Mouse (Mus musculus): ENCODE data around the gene Marc1. TPM values are rescaled to one million over a fixed set of nuclear protein-coding genes. Genes with fewer than 3 reads are reported as not detected.
A peak's percentile ranks its signal among the peaks of the same experiment; 100 is the strongest.

The Marc1 gene
- polyA plus RNA-seq, 1 experiment: not detected

- TF ChIP-seq CTCF (IDR thresholded peaks at IDR 0.05; ENCODE audit: low read depth, low read length) (no peak), POLR2A (IDR thresholded peaks at IDR 0.05; ENCODE audit: borderline replicate concordance, low read depth, low read length) (no peak)
- peak within 1 kb of the TSS; percentile 17 for H3K27ac ChIP-seq (ENCODE audit: insufficient read depth, low read depth, low read length)
- H3K4me1 ChIP-seq (ENCODE audit: control insufficient read depth, insufficient read depth, low read length): peaks cover 21% of the 10 kb centered on the region
- H3K4me3 ChIP-seq (ENCODE audit: insufficient read depth, low read length): peak within 1 kb of the TSS; percentile 78
Measured at GRCm38 (mm10) chr1:184846092-184846750, 35.1 kb upstream of the Marc1 start, which contains the start of gene Marc2. Gene Marc2 (minus strand): TSS chr1:184846451.

GRCm38 (mm10) chr1:184845111-184846071 lies 34.3 kb upstream of the Marc1 start:
- H3K27ac ChIP-seq (ENCODE audit: insufficient read depth, low read depth, low read length): peak overlapping the region; percentile 17
- H3K4me3 ChIP-seq (ENCODE audit: insufficient read depth, low read length): peak overlapping the region; percentile 78
- peaks cover 23% of the 10 kb centered on the region for H3K4me1 ChIP-seq (ENCODE audit: control insufficient read depth, insufficient read depth, low read length)
- TF ChIP-seq CTCF (IDR thresholded peaks at IDR 0.05; ENCODE audit: low read depth, low read length): no peak
- TF ChIP-seq POLR2A (IDR thresholded peaks at IDR 0.05; ENCODE audit: borderline replicate concordance, low read depth, low read length): no peak; the same call in 1 of the 2 replicates

- TF ChIP-seq CTCF (IDR thresholded peaks at IDR 0.05; ENCODE audit: low read depth, low read length) (no peak), POLR2A (IDR thresholded peaks at IDR 0.05; ENCODE audit: borderline replicate concordance, low read depth, low read length) (no peak)
- peak overlapping the region; percentile 17; the same call in 1 of the 2 replicates for H3K27ac ChIP-seq (ENCODE audit: insufficient read depth, low read depth, low read length)
- peaks cover 23% of the 10 kb centered on the region for H3K4me1 ChIP-seq (ENCODE audit: control insufficient read depth, insufficient read depth, low read length)
- peak overlapping the region; percentile 78 for H3K4me3 ChIP-seq (ENCODE audit: insufficient read depth, low read length)
Measured at GRCm38 (mm10) chr1:184844326-184845066, 33.4 kb upstream of the Marc1 start.

- TF ChIP-seq CTCF (IDR thresholded peaks at IDR 0.05; ENCODE audit: low read depth, low read length): no peak
- no peak for TF ChIP-seq POLR2A (IDR thresholded peaks at IDR 0.05; ENCODE audit: borderline replicate concordance, low read depth, low read length)
- H3K4me3 ChIP-seq (ENCODE audit: insufficient read depth, low read length): no peak overlapping the region
- peaks cover 11% of the 10 kb centered on the region for H3K4me1 ChIP-seq (ENCODE audit: control insufficient read depth, insufficient read depth, low read length)
- no peak overlapping the region for H3K27ac ChIP-seq (ENCODE audit: insufficient read depth, low read depth, low read length)
Measured at GRCm38 (mm10) chr1:184837649-184838048, 26.5 kb upstream of the Marc1 start.

- no peak overlapping the region for H3K27ac ChIP-seq (ENCODE audit: insufficient read depth, low read depth, low read length)
- peaks cover 3% of the 10 kb centered on the region for H3K4me1 ChIP-seq (ENCODE audit: control insufficient read depth, insufficient read depth, low read length)
- H3K4me3 ChIP-seq (ENCODE audit: insufficient read depth, low read length): no peak overlapping the region
- TF ChIP-seq CTCF (IDR thresholded peaks at IDR 0.05; ENCODE audit: low read depth, low read length) (no peak), POLR2A (IDR thresholded peaks at IDR 0.05; ENCODE audit: borderline replicate concordance, low read depth, low read length) (no peak)
Measured at GRCm38 (mm10) chr1:184836350-184836749, 25.2 kb upstream of the Marc1 start.

- Histone ChIP-seq H3K4me3 (ENCODE audit: insufficient read depth, low read length) (no peak overlapping the region), H3K27ac (ENCODE audit: insufficient read depth, low read depth, low read length) (no peak overlapping the region), H3K4me1 (ENCODE audit: control insufficient read depth, insufficient read depth, low read length) (no peaks in the 10 kb centered on the region)
- no peak for TF ChIP-seq CTCF (IDR thresholded peaks at IDR 0.05; ENCODE audit: low read depth, low read length)
- no peak for TF ChIP-seq POLR2A (IDR thresholded peaks at IDR 0.05; ENCODE audit: borderline replicate concordance, low read depth, low read length)
Measured at GRCm38 (mm10) chr1:184833499-184833898, 22.4 kb upstream of the Marc1 start.

- Histone ChIP-seq H3K4me3 (ENCODE audit: insufficient read depth, low read length) (no peak overlapping the region), H3K4me1 (ENCODE audit: control insufficient read depth, insufficient read depth, low read length) (no peaks in the 10 kb centered on the region), H3K27ac (ENCODE audit: insufficient read depth, low read depth, low read length) (no peak overlapping the region)
- no peak for TF ChIP-seq POLR2A (IDR thresholded peaks at IDR 0.05; ENCODE audit: borderline replicate concordance, low read depth, low read length)
- TF ChIP-seq CTCF (IDR thresholded peaks at IDR 0.05; ENCODE audit: low read depth, low read length): peak; percentile 86
Measured at GRCm38 (mm10) chr1:184832211-184832610, 21.1 kb upstream of the Marc1 start.

- H3K4me3 ChIP-seq (ENCODE audit: insufficient read depth, low read length): no peak overlapping the region
- H3K4me1 ChIP-seq (ENCODE audit: control insufficient read depth, insufficient read depth, low read length): no peaks in the 10 kb centered on the region
- TF ChIP-seq CTCF (IDR thresholded peaks at IDR 0.05; ENCODE audit: low read depth, low read length): no peak
- TF ChIP-seq POLR2A (IDR thresholded peaks at IDR 0.05; ENCODE audit: borderline replicate concordance, low read depth, low read length): no peak
- H3K27ac ChIP-seq (ENCODE audit: insufficient read depth, low read depth, low read length): no peak overlapping the region
Measured at GRCm38 (mm10) chr1:184829897-184830296, 18.8 kb upstream of the Marc1 start.

- H3K27ac ChIP-seq (ENCODE audit: insufficient read depth, low read depth, low read length): no peak overlapping the region
- no peak overlapping the region for H3K4me3 ChIP-seq (ENCODE audit: insufficient read depth, low read length)
Measured at GRCm38 (mm10) chr1:184827175-184827701, 16.1 kb upstream of the Marc1 start.

More at GRCm38 (mm10) chr1:184827175-184827701, 16.1 kb upstream of the Marc1 start:
- TF ChIP-seq CTCF (IDR thresholded peaks at IDR 0.05; ENCODE audit: low read depth, low read length) (no peak), POLR2A (IDR thresholded peaks at IDR 0.05; ENCODE audit: borderline replicate concordance, low read depth, low read length) (no peak)
- H3K4me1 ChIP-seq (ENCODE audit: control insufficient read depth, insufficient read depth, low read length): peaks cover 8% of the 10 kb centered on the region

Data from bone marrow macrophage, adult 2 months (primary cell).